Mouse (Mus musculus): ENCODE data around the gene Napepld.
"Not testable (repeated sequence)": the region's sequence is repeated elsewhere in the genome, so short reads cannot be mapped to it uniquely, and the experiment has no call there.

Gene Napepld

DNA sequence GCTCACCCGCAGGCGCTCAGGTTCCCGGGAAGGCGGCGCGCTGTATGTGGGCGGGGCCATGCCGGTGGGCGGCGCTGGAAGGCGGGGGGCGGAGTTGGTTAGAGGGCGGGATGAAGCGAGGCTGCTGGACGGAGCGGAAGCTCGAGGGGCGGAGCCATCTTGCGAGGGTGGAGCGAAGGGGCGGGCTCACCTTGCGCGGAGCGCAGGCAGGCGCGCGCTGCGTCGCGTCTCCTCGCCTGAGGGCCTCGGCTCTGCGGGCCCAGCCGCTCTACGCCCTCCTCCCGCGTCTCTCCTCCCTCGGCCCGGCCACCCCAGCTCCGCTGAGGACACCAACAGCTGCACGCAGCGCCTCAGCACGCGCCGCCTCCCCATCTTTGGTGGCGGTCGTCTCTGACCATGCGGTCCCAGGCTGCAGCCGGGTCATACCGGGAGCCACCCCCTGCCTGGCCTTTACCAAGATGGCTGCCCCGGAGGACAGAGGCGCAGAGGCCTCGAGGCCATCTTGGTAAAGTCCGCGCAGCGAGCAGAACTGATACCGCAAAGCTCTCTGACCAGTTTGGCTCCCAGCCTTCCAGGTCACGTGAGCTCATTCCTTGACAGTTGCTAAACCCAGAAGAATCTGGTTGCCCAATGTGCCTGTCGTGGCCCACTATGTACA is at the start of gene Napepld:
Gene Napepld, minus strand, starts transcription at position 46 of the 658 bp plus-strand sequence.
- peak; percentile 98 for DNase-seq (ENCODE audit: low read depth, low spot score)

GRCm38 (mm10) chr5:21745966-21746365 is 44.8 kb upstream of the Napepld start:
- DNase-seq (ENCODE audit: low read depth, low spot score), result no peak

DNA sequence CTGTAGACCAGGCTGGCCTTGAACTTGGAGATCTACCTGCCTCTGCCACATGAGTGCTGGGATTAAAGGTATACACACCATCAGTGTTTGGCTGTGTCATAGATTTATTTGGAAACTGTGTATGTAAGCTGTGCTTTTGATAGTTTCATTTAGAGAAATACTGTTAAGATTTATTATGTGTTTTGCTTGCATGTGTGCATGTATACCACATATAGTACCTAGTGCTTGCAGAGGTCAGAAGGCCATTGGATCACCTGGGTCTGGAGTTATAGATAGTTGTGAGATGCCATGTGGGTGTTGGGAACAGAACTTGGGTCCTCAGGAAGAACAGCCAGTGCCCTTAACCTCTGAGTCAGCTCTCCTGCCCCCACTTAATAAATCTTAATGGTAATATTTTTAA is 43.5 kb upstream of the Napepld start:
- DNase-seq (ENCODE audit: low read depth, low spot score), result no peak

GRCm38 (mm10) chr5:21743606-21744005 is 42.4 kb upstream of the Napepld start:
- DNase-seq (ENCODE audit: low read depth, low spot score), result no peak

GRCm38 (mm10) chr5:21739881-21740280 is 38.7 kb upstream of the Napepld start:
- DNase-seq (ENCODE audit: low read depth, low spot score), result no peak

DNA sequence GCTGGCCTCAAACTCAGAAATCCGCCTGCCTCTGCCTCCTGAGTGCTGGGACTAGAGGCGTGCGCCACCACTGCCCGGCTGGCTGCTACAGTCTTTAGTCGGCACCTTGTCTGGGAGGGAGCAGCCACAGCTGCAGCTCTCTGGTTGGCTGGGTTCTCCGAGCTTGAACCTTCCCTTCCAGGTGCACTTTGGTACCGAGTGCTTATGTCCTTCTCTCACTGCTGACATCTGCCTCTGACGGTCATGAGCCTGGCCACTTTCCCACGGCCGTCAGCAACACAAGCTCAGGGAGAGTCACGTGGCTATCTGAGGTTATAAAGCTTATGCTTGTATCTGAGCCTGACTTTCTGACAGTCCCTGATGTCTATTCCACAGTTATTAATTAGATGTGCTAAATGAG is 37.9 kb upstream of the Napepld start:
- no peak for DNase-seq (ENCODE audit: low read depth, low spot score)

DNA sequence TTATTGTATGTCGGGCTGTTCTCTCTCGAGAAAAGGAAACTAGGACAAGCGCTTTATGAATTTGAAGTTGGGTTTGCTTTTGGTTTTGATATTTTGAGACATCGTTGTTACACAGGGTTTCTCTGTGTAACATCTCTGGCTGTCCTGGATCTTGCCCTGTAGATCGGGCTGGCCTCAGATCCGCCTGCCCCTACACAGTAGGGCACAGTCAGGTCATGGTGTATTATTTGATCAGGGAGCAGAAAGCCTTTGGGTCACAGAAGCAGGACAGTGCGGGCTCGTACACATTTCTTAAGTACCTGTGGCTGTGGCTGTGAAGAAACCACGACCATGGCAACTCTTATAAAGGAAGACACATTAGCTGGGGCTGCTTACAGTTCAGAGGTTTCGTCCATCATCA is 36.4 kb upstream of the Napepld start:
- DNase-seq (ENCODE audit: low read depth, low spot score), result no peak

DNA sequence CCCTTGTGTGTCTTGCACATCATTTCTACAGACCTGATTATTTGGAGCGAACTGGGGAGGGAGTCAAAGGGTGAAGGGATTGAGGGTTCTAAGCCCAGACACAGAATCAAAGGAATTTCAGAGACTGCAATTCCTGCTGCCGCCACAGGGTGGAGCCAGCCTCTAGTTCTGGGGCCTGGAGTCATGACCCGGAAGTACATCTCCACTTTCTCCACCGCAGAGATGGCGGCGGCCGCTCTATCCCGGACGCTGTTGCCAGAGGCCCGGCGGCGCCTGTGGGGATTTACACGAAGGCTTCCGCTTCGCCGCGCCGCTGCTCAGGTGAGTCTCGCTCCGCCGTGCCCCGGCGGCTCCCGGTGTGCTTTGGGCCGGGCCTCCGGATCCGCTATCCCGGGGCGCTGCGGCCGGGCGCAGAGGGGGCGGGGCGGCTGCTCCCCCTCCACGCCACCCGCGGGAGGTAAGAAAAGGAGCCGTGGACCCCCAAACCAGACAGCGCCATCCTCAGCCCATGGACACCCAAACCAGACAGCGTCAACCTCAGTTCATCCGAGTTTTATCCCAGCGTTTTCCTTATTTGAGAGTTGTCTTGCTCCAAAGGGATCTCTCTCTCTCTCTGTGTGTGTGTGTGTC is 35.9 kb upstream of the Napepld start, which contains the start of gene Pmpcb:
Gene Pmpcb, plus strand, starts transcription at position 186 of the 630 bp plus-strand sequence.
- DNase-seq (ENCODE audit: low read depth, low spot score), result peak; percentile 82

- DNase-seq (ENCODE audit: low read depth, low spot score), result no peak
Measured at GRCm38 (mm10) chr5:21736046-21736445, 34.9 kb upstream of the Napepld start.

- peak; percentile 21 for DNase-seq (ENCODE audit: low read depth, low spot score)
Measured at GRCm38 (mm10) chr5:21735584-21735983, 34.4 kb upstream of the Napepld start.

DNA sequence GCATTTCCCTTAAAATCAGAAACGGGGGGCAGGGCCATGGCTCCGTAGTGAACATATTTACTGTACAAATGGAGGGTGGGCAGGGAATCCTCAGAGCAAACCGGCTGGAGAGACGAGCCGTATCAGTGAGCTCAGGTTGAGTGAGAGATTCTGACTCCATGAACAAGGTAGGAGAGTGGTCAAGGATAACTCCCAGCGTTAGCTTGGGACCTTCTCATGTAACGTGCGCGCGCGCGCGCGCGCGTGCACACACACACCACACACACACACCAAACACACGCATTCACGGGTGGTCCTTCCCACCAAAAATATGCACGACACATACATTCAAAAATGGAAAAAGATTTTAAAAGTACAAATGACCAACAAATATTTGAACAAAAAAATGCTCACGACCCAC is 33.9 kb upstream of the Napepld start:
- no peak for DNase-seq (ENCODE audit: low read depth, low spot score)

DNA sequence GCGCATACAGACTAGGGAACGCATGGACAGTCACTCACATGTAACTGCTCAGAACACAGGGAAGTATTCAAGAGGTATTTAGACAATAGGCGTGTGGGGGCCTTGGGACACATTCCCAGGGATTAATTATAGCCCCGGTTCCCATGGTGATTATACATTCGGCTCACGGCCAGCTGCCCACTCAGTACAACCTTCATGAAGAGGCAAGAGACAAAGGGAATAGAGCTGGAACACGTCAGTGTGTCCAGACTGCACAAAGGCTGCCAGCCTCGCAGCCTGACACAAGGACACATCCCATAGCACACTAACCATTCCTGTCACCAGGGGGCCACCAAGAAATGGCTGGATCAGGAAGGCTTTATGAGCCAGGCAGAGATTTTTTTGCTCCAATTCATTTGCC is 31.7 kb upstream of the Napepld start:
- DNase-seq (ENCODE audit: low read depth, low spot score), result peak; percentile 39

DNA sequence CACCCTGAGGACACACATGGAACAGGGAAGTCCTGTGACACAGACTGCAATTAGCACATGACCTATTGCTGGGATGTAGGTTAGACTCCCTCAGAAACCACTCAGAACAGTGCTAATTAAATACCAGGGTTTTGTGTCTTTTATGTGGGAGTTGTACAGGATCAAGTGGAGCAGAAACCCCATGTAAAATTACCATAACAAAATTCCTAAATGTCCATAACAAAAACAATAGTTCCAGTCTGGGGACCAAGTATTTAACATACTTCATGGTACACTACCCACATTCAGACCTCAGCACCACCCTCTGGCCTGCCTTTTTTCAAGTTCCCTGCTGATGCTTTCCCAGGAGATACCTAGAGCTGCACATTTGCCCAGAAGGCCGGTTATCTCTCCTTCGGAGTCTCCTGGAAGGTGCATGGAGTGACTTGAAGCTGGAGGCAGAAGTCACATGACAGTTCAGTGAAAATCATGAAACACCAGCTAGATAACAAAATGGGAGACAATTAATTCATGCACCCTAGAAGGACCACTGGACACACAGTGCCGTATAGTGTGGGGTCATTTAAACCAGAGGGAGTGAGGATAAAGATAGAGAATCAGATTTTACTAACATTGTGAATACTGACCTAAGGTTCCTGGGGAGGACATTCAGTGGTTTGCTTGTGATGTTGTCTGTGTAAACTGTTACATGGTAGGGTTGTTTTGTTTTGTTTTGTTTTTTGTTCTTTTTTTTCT is 31.1 kb upstream of the Napepld start:
- no peak for DNase-seq (ENCODE audit: low read depth, low spot score)

DNA sequence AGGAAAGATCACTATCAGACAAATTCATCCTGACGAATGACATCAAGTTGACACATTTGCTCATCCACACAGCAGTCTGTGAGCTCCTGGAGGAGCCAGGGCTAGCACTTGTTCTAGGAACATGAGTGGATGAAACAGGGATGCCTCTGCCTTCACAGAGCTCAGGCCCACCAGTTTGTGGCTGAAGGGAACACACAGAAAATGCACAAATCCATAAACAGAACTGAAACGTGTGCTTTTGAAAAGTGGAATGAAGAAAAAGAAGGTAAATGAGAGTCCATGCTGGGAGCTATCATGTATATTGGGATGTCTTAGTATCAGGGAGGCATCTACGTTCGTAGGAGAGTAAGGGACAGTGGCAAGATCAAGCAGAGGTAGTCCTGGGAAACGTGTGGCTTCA is 27.9 kb upstream of the Napepld start:
- no peak for DNase-seq (ENCODE audit: low read depth, low spot score)

- DNase-seq (ENCODE audit: low read depth, low spot score), result no peak
Measured at GRCm38 (mm10) chr5:21724872-21725271, 23.7 kb upstream of the Napepld start.

DNA sequence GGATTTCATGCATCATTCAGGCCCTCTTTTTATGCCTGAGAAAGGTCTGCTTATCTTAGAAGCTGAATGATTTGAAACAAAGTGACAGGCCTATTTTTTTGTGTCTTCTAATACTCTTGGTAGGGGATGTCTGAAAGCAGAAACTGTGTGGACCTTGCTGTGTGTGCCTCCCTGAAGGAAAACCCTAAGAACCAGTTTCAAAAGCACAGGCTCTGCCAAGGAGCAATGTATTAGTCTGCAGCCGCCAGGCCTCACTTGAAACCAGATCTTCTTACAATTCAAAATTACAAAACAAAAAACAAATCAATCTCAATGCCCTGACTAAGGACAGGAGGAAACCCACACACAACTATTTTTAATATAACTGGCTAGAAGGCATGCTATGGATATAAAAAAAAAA is 23.2 kb upstream of the Napepld start:
- no peak for DNase-seq (ENCODE audit: low read depth, low spot score)

DNA sequence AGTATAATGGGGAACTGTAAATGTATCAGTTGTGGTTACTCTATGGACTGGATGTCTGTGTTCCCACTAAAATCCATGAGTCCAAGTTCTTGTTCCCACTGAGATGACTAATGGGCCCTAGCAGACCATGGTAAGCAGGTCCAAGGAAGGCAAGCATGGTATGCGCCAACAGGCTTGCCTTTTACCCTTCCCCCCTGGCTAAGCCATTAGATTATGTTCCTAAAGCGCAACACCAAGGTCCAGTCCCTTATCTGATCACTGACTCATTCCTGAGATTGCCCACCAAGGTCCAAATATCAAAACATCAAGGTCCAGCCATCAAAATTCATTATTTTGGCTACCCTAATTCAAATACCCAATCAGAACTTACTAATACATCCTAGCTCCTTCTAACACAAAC is 18.0 kb upstream of the Napepld start:
- DNase-seq (ENCODE audit: low read depth, low spot score), result no peak

- DNase-seq (ENCODE audit: low read depth, low spot score), result no peak
Measured at GRCm38 (mm10) chr5:21718546-21718945, 17.4 kb upstream of the Napepld start.

DNA sequence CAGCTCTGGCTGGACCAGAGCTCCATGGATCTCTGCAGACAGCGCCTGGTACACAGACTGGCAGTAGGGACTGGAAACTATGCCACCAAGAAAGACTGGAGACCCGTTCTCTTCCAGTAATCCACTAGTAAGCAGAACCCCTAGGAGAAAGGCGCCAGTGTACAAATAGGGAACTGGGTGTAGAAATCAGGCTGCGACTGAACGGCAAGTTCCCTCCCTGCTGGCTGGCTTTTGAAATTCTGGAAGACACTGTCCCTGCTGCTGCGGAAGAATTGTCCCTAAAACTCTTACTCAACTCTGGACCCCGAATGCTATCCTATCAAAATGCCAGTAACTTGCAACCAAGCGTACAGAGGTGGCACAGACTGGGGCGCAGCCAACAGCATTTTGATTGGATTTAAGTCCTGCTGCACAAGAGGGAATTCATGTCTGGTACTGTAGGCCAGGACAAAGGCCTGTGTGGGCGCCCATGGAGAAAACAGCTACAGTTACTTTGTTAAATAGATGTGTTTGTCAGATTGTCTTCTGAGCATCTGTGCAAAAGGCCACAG is 16.0 kb upstream of the Napepld start:
- DNase-seq (ENCODE audit: low read depth, low spot score), result no peak

GRCm38 (mm10) chr5:21714447-21714846 is 13.3 kb upstream of the Napepld start:
- DNase-seq (ENCODE audit: low read depth, low spot score), result no peak

DNA sequence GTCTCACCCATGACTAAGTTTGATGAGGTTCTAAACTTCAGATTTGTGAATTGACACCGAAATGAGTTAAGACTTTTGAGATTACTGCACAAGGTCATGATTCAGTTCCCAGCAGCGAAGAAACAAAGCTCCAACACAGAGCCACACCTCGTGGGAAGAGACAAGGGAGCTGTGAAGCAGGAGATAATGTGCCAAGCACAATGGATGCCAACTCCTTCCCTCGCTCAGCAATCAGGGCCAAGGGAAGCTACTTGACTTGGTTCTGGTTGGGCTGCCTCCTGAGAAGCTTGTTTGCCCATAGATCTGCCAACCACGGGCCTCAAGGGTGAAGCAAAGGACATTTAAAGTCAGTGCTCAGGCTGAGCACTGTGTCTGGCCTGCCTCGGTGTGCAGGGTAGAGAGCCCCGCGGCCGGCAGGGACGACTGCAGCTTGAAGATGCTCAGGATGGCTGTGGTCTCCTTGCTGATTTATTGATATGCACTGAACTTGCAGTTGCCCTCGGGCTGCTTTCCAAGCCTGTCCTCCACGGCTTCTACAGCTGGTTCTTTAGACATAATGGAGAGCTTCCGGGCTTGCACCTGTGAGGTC is 11.0 kb upstream of the Napepld start:
- DNase-seq (ENCODE audit: low read depth, low spot score), result no peak

GRCm38 (mm10) chr5:21708011-21708410 is 6.8 kb upstream of the Napepld start:
- DNase-seq (ENCODE audit: low read depth, low spot score), result not testable (repeated sequence)
